Mouse (Mus musculus): Measurements from ENCODE around the gene A130010J15Rik.

GRCm38 (mm10) chr1:193181104-193181503 lies 13.3 kb downstream of the A130010J15Rik start:
- no peak; the same call in 1 of the 2 replicates for TF ChIP-seq RAD21 (IDR thresholded peaks at IDR 0.05; ENCODE audit: low read depth, low read length)
- peak; percentile 15; the same call in 1 of the 2 replicates for TF ChIP-seq POLR2A (IDR thresholded peaks at IDR 0.05; ENCODE audit: low read depth, low read length)
- TF ChIP-seq CHD1 (IDR thresholded peaks at IDR 0.05; ENCODE audit: low read depth, low read length) = no peak
- no peak for TF ChIP-seq NELFE (IDR thresholded peaks at IDR 0.05; ENCODE audit: low read depth, low read length)
- TF ChIP-seq MEF2A (IDR thresholded peaks at IDR 0.05; ENCODE audit: borderline replicate concordance, low read depth, low read length) = peak; percentile 66; the same call in 1 of the 2 replicates
- TF ChIP-seq HCFC1 (IDR thresholded peaks at IDR 0.05; ENCODE audit: low read depth, low read length) = no peak

Measured in CH12.LX (cell line).